Mouse (Mus musculus): ENCODE measurements at regions not wholly inside any gene's neighbourhood (a gene's known extent, or its start where the extent isn't known, plus 50 kb on each side); places are given as distances from the start of the nearest gene placed in this dataset.

DNA sequence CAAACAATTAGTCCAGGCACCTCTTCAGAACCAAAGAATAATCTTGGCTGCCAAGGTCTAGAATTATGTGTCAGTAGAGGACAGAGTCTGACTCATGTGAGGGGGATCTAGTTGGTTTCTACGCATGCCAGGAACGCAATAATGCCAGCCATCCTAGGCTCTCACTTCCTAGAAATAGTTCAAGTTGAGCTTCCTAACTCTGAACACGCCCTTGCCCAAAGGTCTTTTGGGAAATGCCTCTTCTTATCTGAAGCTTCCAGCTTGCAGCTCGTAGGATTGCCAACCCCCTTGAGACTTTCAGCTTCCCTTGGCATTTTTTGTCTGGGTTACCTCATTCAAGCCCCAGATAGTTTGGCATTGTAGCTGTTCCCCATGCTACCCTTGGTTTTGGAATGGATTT, 233.1 kb downstream of the Epha4 start:
- no peaks in the 10 kb centered on the region for H3K27me3 ChIP-seq (ENCODE audit: insufficient read depth, low read length)
- DNase-seq (ENCODE audit: low spot score) (no peak), ATAC-seq (no peak)
- H3K36me3 ChIP-seq (ENCODE audit: insufficient read depth, low read length): no peaks in the 10 kb centered on the region
- H3K4me3 ChIP-seq (ENCODE audit: low read length): no peak overlapping the region
- 89% methylated on average over 4 of the region's 4 CpGs for whole genome bisulfite sequencing
- H3K4me2 ChIP-seq (ENCODE audit: low read depth, low read length): no peak overlapping the region
- TF ChIP-seq CTCF (IDR thresholded peaks at IDR 0.05; ENCODE audit: low read depth): no peak
- no peak overlapping the region for H3K27ac ChIP-seq
- H3K9ac ChIP-seq (replicated peaks; ENCODE audit: low read length): no peak overlapping the region
- no peaks in the 10 kb centered on the region for H3K4me1 ChIP-seq (ENCODE audit: insufficient read depth, low read length)
- H3K9me3 ChIP-seq (ENCODE audit: low read length): no peaks in the 10 kb centered on the region

DNA sequence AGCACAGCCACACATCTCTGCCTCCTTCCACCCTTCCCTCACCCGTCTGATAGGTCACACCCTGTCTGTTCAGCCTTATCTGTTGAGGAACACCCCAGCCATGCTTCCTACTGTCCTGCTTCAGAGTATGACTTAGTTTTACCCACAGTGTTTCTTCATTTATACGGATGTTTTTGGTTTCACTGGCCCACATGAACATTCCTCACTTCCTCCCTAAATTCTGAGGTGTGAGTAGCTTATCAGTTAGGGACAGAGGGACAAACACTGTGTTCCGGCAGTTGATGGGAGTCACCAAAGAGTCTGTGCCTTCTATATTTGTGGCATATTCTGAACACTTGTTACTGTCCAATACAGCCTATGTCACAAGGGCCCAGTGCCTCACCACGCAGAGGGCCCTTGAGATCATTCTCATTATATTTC, 216.2 kb downstream of the Epha4 start:
- no peak overlapping the region for H3K9ac ChIP-seq (replicated peaks; ENCODE audit: low read length)
- no peak for DNase-seq (ENCODE audit: low spot score)
- 81% methylated on average over 4 of the region's 4 CpGs for WGBS
- H3K4me1 ChIP-seq (ENCODE audit: insufficient read depth, low read length): no peaks in the 10 kb centered on the region
- no peak overlapping the region for H3K4me2 ChIP-seq (ENCODE audit: low read depth, low read length)
- H3K27me3 ChIP-seq (ENCODE audit: insufficient read depth, low read length): no peaks in the 10 kb centered on the region
- no peak overlapping the region for H3K4me3 ChIP-seq (ENCODE audit: low read length)
- no peak for ATAC-seq
- H3K27ac ChIP-seq: no peak overlapping the region
- H3K9me3 ChIP-seq (ENCODE audit: low read length): no peaks in the 10 kb centered on the region
- no peak for TF ChIP-seq CTCF (IDR thresholded peaks at IDR 0.05; ENCODE audit: low read depth)
- no peaks in the 10 kb centered on the region for H3K36me3 ChIP-seq (ENCODE audit: insufficient read depth, low read length)

DNA sequence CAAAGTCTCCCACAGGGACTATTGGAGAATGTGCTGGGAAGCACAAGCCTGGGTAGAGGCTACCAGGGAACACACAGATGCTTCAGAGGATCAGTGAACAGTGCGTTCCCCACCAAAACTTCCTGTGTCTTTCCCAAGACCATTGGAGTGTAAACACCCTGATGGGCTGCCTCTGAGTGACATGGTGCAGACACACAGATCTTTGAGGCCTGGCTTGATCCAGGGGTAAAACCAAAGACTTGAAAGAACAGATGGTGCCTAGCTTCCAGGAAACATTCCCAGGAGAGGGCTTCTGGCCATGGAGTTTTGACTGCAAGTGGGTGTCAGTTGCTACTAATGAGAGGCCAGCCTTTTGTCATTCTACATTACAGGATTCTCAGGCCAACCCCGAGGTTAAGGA, 214.1 kb downstream of the Epha4 start:
- no peak for ATAC-seq
- no peaks in the 10 kb centered on the region for H3K36me3 ChIP-seq (ENCODE audit: insufficient read depth, low read length)
- H3K27ac ChIP-seq: no peak overlapping the region
- H3K4me1 ChIP-seq (ENCODE audit: insufficient read depth, low read length): no peaks in the 10 kb centered on the region
- no peak overlapping the region for H3K4me2 ChIP-seq (ENCODE audit: low read depth, low read length)
- no peak for DNase-seq (ENCODE audit: low spot score)
- no peak overlapping the region for H3K9ac ChIP-seq (replicated peaks; ENCODE audit: low read length)
- H3K27me3 ChIP-seq (ENCODE audit: insufficient read depth, low read length): no peaks in the 10 kb centered on the region
- no peak overlapping the region for H3K4me3 ChIP-seq (ENCODE audit: low read length)
- H3K9me3 ChIP-seq (ENCODE audit: low read length): no peaks in the 10 kb centered on the region
- TF ChIP-seq CTCF (IDR thresholded peaks at IDR 0.05; ENCODE audit: low read depth): no peak
- 80% methylated on average over 2 of the region's 2 CpGs for WGBS

DNA sequence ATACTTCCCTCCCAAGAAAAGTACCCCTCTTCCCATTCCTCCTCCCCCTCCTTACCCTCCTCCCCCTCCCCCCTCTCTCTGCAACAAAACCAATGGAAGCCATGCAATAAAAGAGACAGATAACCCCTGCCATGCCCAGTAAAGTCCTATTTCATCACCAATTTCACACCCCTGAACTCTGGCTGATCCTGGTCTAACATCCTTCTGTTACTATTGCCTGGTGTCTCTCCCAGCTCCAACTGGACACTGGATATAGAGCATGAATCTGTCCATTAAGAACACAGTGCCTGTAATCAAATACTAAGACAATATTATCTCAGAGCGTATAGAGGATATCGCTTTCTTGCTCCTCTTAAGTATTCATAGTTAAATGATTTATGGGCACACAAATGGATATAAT, 210.1 kb downstream of the Epha4 start:
- no peaks in the 10 kb centered on the region for H3K4me1 ChIP-seq (ENCODE audit: insufficient read depth, low read length)
- H3K9ac ChIP-seq (replicated peaks; ENCODE audit: low read length): no peak overlapping the region
- DNase-seq (ENCODE audit: low spot score) (no peak), ATAC-seq (no peak)
- H3K4me3 ChIP-seq (ENCODE audit: low read length): no peak overlapping the region
- no peak overlapping the region for H3K27ac ChIP-seq
- no peaks in the 10 kb centered on the region for H3K36me3 ChIP-seq (ENCODE audit: insufficient read depth, low read length)
- no peak overlapping the region for H3K4me2 ChIP-seq (ENCODE audit: low read depth, low read length)
- no peak for TF ChIP-seq CTCF (IDR thresholded peaks at IDR 0.05; ENCODE audit: low read depth)
- no peaks in the 10 kb centered on the region for H3K9me3 ChIP-seq (ENCODE audit: low read length)
- 68% methylated on average over 2 of the region's 2 CpGs for WGBS
- H3K27me3 ChIP-seq (ENCODE audit: insufficient read depth, low read length): no peaks in the 10 kb centered on the region

DNA sequence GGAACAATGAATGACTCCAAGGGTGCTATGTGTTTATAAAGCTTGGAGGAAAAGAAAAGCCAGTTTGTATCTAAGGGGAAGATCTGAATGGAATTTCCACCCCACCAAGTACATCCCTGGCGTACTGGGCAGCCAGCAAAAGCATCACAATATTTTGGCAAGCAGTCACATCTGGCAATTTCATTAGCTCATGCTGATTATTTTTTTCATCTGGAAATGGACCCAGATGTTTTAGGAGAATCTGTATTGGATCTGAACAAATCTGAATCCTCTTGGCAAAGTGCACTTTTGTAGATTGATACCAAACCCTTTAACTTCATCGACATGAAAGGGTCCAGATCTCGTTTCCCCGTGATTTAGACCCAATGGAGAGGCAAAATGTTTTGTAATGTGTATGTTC, 207.1 kb downstream of the Epha4 start:
- Histone ChIP-seq H3K4me1 (ENCODE audit: insufficient read depth, low read length) (no peaks in the 10 kb centered on the region), H3K27me3 (ENCODE audit: insufficient read depth, low read length) (no peaks in the 10 kb centered on the region), H3K4me2 (ENCODE audit: low read depth, low read length) (no peak overlapping the region), H3K4me3 (ENCODE audit: low read length) (no peak overlapping the region), H3K9ac (replicated peaks; ENCODE audit: low read length) (no peak overlapping the region), H3K9me3 (ENCODE audit: low read length) (no peaks in the 10 kb centered on the region), H3K27ac (no peak overlapping the region), H3K36me3 (ENCODE audit: insufficient read depth, low read length) (no peaks in the 10 kb centered on the region)
- DNase-seq (ENCODE audit: low spot score) (no peak), ATAC-seq (no peak)
- 77% methylated on average over 4 of the region's 4 CpGs for WGBS
- no peak for TF ChIP-seq CTCF (IDR thresholded peaks at IDR 0.05; ENCODE audit: low read depth)

DNA sequence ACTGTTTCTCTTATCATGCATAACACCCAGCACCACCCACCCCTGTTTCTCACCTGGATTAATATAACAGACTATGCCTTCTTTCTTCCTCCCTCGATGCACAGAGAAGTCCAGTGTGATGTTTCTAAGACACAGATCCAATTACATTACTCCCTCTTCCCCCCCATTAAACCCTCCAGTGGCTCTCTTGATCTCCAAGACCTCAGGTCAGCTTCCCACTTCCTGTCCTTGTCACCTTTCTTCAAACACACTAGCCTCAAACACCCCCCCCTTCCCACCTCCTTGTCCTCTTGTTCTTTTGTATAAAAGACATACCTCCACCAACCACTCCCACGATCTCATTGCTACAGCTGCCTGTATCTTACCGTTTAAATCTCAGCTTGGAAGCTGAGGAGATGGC, 201.8 kb downstream of the Epha4 start:
- Histone ChIP-seq H3K9ac (replicated peaks; ENCODE audit: low read length) (no peak overlapping the region), H3K9me3 (ENCODE audit: low read length) (no peaks in the 10 kb centered on the region), H3K4me1 (ENCODE audit: insufficient read depth, low read length) (no peaks in the 10 kb centered on the region), H3K4me3 (ENCODE audit: low read length) (no peak overlapping the region), H3K36me3 (ENCODE audit: insufficient read depth, low read length) (no peaks in the 10 kb centered on the region), H3K27ac (no peak overlapping the region), H3K27me3 (ENCODE audit: insufficient read depth, low read length) (no peaks in the 10 kb centered on the region), H3K4me2 (ENCODE audit: low read depth, low read length) (no peak overlapping the region)
- DNase-seq (ENCODE audit: low spot score) (no peak), ATAC-seq (no peak)
- 66% methylated on average over 3 of the region's 3 CpGs for WGBS
- no peak for TF ChIP-seq CTCF (IDR thresholded peaks at IDR 0.05; ENCODE audit: low read depth)

DNA sequence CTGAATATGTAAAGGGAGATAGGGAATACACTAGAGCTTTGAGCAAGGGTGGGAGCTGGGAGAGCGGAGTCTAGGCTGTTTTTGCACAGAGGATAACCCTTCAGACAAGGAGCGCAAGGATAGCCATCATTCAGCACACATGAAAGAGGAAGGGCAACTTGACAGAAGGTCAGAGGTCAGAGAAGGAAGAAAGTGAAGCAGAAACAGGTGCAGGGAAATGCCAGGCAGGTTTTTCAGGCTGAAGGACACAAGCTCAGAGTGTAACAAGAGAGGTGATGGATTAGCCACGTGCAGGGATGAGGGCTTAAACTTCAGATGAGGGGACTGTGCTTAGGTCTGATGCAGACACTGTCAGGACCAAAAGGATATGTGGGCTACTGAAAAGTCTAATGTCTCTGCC, 199.5 kb downstream of the Epha4 start:
- Histone ChIP-seq H3K9me3 (ENCODE audit: low read length) (no peaks in the 10 kb centered on the region), H3K4me1 (ENCODE audit: insufficient read depth, low read length) (no peaks in the 10 kb centered on the region), H3K36me3 (ENCODE audit: insufficient read depth, low read length) (no peaks in the 10 kb centered on the region), H3K9ac (replicated peaks; ENCODE audit: low read length) (no peak overlapping the region), H3K4me3 (ENCODE audit: low read length) (no peak overlapping the region), H3K27me3 (ENCODE audit: insufficient read depth, low read length) (no peaks in the 10 kb centered on the region), H3K4me2 (ENCODE audit: low read depth, low read length) (no peak overlapping the region), H3K27ac (no peak overlapping the region)
- DNase-seq (ENCODE audit: low spot score) (no peak), ATAC-seq (no peak)
- 71% methylated on average over 3 of the region's 3 CpGs for WGBS
- TF ChIP-seq CTCF (IDR thresholded peaks at IDR 0.05; ENCODE audit: low read depth): no peak
